Mouse (Mus musculus) lung, adult 2 months (tissue): ENCODE results near the gene Atp8a2.

Source experiments
- CTCF ChIP-seq: fragments of 200-500 bp; IDR thresholded peaks from 2 replicates; pipeline ENCODE4 v1.5.1; 2011; ENCODE audit warnings: mild to moderate bottlenecking, low read length, control low read depth; ENCODE audit not compliant: insufficient read depth
- POLR2A ChIP-seq: fragments of 200-500 bp; IDR thresholded peaks from 2 replicates; pipeline ENCODE4 v1.6.1; 2011; ENCODE audit warnings: low read depth, mild to moderate bottlenecking, control low read depth, low read length, borderline replicate concordance; ENCODE audit errors: extremely low read depth

- TF ChIP-seq CTCF (no peak), POLR2A (no peak)
Observed at GRCm38 (mm10) chr14:59762227-59762626, 434.8 kb downstream of the Atp8a2 start.
